8 mouse cellular contexts compared by ENCODE assay signal in genomic region chr17:32992699-32993474, GRCm38 (mm10). TPM values are rescaled to one million over a fixed set of nuclear protein-coding genes. Genes with fewer than 3 reads are reported as not detected.
DNase-seq lines count a peak whose midpoint lies in the region; ATAC-seq lines count a peak whose summit lies in the region.

Gene Zfp952 (plus strand): TSS chr17:32993129.

- peaks cover 12% of the 10 kb centered on the region for H3K36me3 ChIP-seq in intestine, embryonic 14.5 days (ENCODE audit: control insufficient read depth, insufficient read depth, low read length)

- WGBS in intestine, embryonic 14.5 days = 1% methylated on average over 21 of the region's 21 CpGs

- intact Hi-C loops in left cerebral cortex, postnatal 14 days (cut with DNase I) = no loop called here

- peaks cover 12% of the 10 kb centered on the region; the same call in 1 of the 2 replicates for H3K4me1 ChIP-seq in intestine, embryonic 14.5 days (replicated peaks; ENCODE audit: control insufficient read depth, insufficient read depth, low read length)

- DNase-seq in adrenal gland, adult 18-20 months (ENCODE audit: low spot score in 2 of 2) = peak; percentile 69 to 71
- DNase-seq in embryo, embryonic 11 days = peak; percentile 90
- peak; percentile 77 for DNase-seq in gastrocnemius, postnatal 25 days
- DNase-seq in intestine, embryonic 14.5 days (ENCODE audit: low spot score) = peak; percentile 87
- DNase-seq in left cerebral cortex, postnatal 14 days (ENCODE audit: low spot score in 2 of 2) = peak; percentile 92 to 95
- DNase-seq in mesoderm, embryonic 11.5 days (ENCODE audit: low read depth, low spot score) = peak; percentile 91
- peak; percentile 84 to 87 for DNase-seq in right cerebral cortex, postnatal 36 days (ENCODE audit: low spot score in 2 of 2)
- DNase-seq in yolk sac, embryonic 10.5 days (ENCODE audit: low spot score) = peak; percentile 86

- H3K4me3 ChIP-seq in intestine, embryonic 14.5 days (ENCODE audit: low read depth, low read length) = peak within 1 kb of the TSS; percentile 75

- ATAC-seq in intestine, embryonic 14.5 days (replicated peaks; ENCODE audit: low FRiP score, low TSS enrichment, low read depth) = peak; percentile 96; the same call in 1 of the 2 replicates

- H3K9me3 ChIP-seq in intestine, embryonic 14.5 days (ENCODE audit: control insufficient read depth, low read length) = no peaks in the 10 kb centered on the region

- H3K27ac ChIP-seq in intestine, embryonic 14.5 days (ENCODE audit: low read depth) = peak within 1 kb of the TSS; percentile 55

- H3K4me2 ChIP-seq in intestine, embryonic 14.5 days (ENCODE audit: low read length) = peak within 1 kb of the TSS; percentile 77

- peak within 1 kb of the TSS; percentile 78 for H3K9ac ChIP-seq in intestine, embryonic 14.5 days (ENCODE audit: low read length)

- no peaks in the 10 kb centered on the region for H3K27me3 ChIP-seq in intestine, embryonic 14.5 days (replicated peaks; ENCODE audit: control insufficient read depth, insufficient read depth, low read length)

RNA-seq across cellular contexts. Expression of gene Zfp952, which starts in this region (rescaled TPM):
- 10 to 100 TPM; 10.1 to 12.3 TPM for total RNA-seq in adrenal gland, adult 18-20 months (2021)
- total RNA-seq in gastrocnemius, postnatal 25 days (2021) = 1 to 10 TPM; 3.4 to 4.6 TPM
- 8.5 and 12.9 TPM in 2 replicates for polyA plus RNA-seq in intestine, embryonic 14.5 days (2014; fragmentation: Nextera tagmentation; extraction: Ambion mirVana)
- 10 to 100 TPM; 13.6 to 14.6 TPM for total RNA-seq in left cerebral cortex, postnatal 14 days (2021)

Comparison
In these comparisons a context has a peak if more than half of its experiments do, and no peak if none do; other contexts are left out.
1. Peak in every context shown above with its lines: DNase-seq, ATAC-seq, H3K4me3 ChIP-seq and H3K27ac ChIP-seq.